Mouse (Mus musculus): Measurements from ENCODE around the gene Brinp2.

Gene Brinp2

DNA sequence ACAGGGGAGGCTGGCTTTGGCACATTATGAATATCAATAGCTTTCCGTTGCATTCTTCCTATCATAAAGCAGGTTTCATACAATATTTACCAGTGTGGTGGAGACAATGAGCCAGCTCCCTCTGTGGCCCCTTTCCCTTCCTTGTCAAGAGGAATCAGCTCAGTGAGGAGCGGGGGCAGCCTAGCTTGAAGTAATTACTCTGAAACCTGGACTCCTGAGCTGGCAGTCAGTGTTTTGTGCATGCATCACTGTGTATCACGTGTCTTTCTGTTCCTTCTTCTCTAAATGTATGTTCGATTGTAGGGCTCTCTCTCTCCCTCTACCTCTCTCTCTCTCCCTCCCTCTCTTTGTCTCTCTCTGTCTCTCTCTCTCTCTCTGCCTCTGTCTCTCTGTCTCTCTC is 135.1 kb downstream of the Brinp2 start:
- DNase-seq (ENCODE audit: low spot score in 2 of 2): no peak

DNA sequence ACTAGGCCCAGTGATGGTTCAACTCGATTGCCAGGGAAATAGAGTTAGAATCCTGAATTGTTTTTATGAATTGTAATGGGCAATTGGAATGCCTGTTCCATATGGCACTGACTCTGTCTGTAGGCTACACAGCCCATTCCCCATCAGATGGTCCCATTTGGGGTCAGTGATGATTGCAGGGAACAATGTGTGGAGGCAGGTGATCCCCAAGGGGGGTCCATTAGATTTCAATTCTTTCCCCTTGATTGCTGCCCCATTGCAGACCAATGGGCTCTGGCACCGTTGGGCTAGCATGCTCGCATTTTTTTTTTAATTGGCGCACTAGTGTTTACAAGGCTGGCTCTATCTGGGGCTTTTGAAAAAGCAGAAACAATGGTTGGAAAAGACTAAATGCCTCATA is 136.0 kb downstream of the Brinp2 start:
- no peak for DNase-seq (ENCODE audit: low spot score in 2 of 2)

DNA sequence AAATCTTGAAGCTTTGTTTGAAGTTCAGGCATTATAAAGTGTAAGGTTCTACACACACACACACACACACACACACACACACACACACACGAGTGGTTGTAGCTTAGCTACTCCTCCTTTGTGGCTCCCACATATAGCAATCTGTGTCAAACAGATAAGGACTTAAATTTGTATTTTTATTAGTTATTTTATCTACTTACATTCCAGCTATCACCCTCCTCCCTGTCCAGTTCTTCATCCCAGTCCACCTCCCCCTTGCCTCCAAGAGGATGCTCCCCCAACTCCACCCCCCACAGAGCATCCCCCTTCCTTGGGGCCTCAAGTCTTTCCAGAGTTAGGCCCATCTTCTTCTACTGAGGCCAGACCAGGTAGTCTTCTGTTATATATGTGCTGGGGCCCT is 137.4 kb downstream of the Brinp2 start:
- DNase-seq (ENCODE audit: low spot score in 2 of 2): no peak

GRCm38 (mm10) chr1:158218294-158218693 is 137.8 kb downstream of the Brinp2 start:
- DNase-seq (ENCODE audit: low spot score in 2 of 2): no peak

DNA sequence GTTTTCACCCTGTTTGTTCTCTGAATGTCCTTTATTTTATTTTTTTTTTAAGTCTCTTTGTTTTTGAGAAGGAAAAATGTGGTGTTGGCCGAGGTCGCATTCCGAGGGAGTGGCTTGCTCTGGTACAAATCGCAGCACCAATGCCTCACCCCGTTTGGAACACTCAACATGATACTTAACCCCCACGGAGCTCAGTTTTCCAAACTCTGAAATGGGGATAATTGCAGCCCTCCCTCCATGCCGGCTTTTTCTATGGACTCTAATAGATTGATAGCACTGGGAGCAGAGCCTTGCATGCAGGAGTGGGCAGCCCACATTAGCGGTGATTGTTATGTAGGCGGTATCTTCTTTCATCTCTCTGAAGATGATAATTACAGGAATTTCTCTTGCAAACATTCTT is 140.5 kb downstream of the Brinp2 start:
- DNase-seq (ENCODE audit: low spot score in 2 of 2): no peak

DNA sequence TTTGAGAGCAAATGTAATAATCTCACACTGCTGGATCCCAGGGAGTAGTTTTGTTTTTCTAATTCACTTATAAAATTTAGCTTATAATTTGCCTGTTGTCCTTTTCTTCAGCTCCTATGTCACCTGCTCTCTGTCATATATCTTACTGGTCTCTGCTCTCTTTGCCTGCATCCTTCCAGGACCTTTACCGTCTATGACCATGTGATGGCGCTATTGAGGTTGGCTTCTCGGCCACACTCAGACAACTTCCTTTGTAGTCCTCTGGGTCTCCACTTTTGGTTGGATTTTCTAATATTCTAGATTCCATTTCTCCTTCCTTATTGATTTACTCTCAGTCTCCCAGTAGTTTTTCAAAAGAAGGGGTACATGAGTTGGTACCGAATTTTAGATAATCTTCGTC is 141.4 kb downstream of the Brinp2 start:
- no peak for DNase-seq (ENCODE audit: low spot score in 2 of 2)

- DNase-seq (ENCODE audit: low spot score in 2 of 2): no peak
Observed at GRCm38 (mm10) chr1:158213736-158214135, 142.4 kb downstream of the Brinp2 start.

GRCm38 (mm10) chr1:158207620-158208019 is 148.5 kb downstream of the Brinp2 start:
- DNase-seq (ENCODE audit: low spot score in 2 of 2): no peak

DNA sequence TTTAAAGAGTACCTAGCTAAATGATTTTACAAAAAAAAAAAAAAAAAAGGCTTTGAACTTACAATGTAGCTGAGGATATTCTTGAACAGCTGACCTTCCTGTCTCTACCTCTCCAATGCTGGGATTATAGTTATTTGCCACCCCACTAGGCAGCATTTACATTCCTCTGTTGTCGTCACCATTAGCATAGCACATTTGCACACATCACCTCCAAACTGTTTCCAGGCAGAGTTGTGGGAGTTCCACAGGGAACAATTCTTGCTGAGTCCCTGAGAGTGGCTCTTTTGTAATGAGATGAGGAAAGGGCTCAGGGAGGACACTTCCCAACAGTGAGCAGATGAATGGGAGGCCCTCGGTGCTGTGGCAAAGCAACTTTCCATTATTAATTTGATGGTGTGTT is 153.2 kb downstream of the Brinp2 start:
- DNase-seq (ENCODE audit: low spot score in 2 of 2): no peak

Data from frontal cortex, postnatal 14 days (tissue).